Mouse (Mus musculus) limb, embryonic 10.5 days (tissue): ENCODE results near the gene Dnajc22. TPM values are rescaled to one million over a fixed set of nuclear protein-coding genes. Genes with fewer than 3 reads are reported as not detected.
A peak's percentile ranks its signal among the peaks of the same experiment; 100 is the strongest.

Source experiments
- DNase-seq: peaks from one replicate; pipeline ENCODE4 v3.0.0-alpha.2; 2017; ENCODE audit warnings: low spot score
- H3K27ac ChIP-seq: fragments of 300-500 bp; sonication (generic); 2 replicates; pipeline ENCODE4 v1.5.1; 2016; ENCODE audit warnings: mild to moderate bottlenecking
- H3K27me3 ChIP-seq: fragments of 300-500 bp; sonication (generic); 2 replicates; pipeline ENCODE4 v1.6.1; 2016; ENCODE audit warnings: low read depth, mild to moderate bottlenecking; ENCODE audit not compliant: poor library complexity, severe bottlenecking
- H3K36me3 ChIP-seq: fragments of 300-500 bp; sonication (generic); 2 replicates; pipeline ENCODE4 v1.6.1; 2016; ENCODE audit warnings: mild to moderate bottlenecking, moderate library complexity
- H3K4me1 ChIP-seq: fragments of 300-500 bp; sonication (generic); 2 replicates; pipeline ENCODE4 v1.6.1; 2016
- H3K4me3 ChIP-seq: fragments of 300-500 bp; sonication (generic); 2 replicates; pipeline ENCODE4 v1.5.1; 2016; ENCODE audit warnings: mild to moderate bottlenecking, moderate library complexity
- H3K9me3 ChIP-seq: fragments of 300-500 bp; sonication (generic); replicated peaks from 2 replicates; pipeline ENCODE4 v1.6.1; 2016; ENCODE audit warnings: mild to moderate bottlenecking
- WGBS: fragments of 180-500 bp; shearing (Covaris S2); methylation state at CpG from one replicate; pipeline ENCODE4 v1.1.7; 2016; 5-methylcytosine and 5-hydroxymethylcytosine counted together
- polyA plus RNA-seq: library from polyadenylated mRNA; unstranded; fragments of >200 nt; fragmentation: Nextera tagmentation; extraction: Ambion mirVana; gene quantifications from 2 replicates; pipeline ENCODE4 v1.2.1, GENCODE M21; 2016

Dnajc22 gene
- polyA plus RNA-seq, 1 experiment from 2014 or later = 2.1 TPM

DNA sequence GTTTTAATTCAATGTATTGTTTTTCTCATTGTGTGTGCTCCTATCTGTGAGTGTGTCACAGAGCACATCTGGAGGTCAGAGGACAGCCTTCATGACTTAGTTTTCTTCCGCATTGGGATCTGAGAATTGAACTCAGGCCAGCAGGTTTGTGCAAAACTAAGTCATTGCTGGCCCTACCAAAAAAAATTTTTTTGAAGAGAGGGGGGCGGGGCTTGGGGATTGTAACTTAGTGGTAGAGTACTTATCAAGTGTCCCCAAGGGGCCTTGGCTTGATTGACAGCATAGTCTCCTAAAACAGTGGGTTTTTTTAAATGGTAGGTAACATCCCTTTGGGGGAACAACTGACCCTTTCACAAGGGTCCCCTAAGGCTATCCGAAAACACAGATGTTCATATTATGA is 18.2 kb downstream of the Dnajc22 start:
- no peak overlapping the region for H3K27ac ChIP-seq
- peaks cover 12% of the 10 kb centered on the region; the same call in 1 of the 2 replicates for H3K4me1 ChIP-seq
- H3K36me3 ChIP-seq = no peaks in the 10 kb centered on the region
- WGBS = 92% methylated on average over 3 of the region's 3 CpGs
- H3K9me3 ChIP-seq = no peaks in the 10 kb centered on the region
- H3K4me3 ChIP-seq = no peak overlapping the region
- peaks cover 6% of the 10 kb centered on the region; the same call in 1 of the 2 replicates for H3K27me3 ChIP-seq
- DNase-seq = no peak

GRCm38 (mm10) chr15:99111809-99112208 is 18.8 kb downstream of the Dnajc22 start:
- Histone ChIP-seq H3K9me3 (no peaks in the 10 kb centered on the region), H3K27me3 (peaks cover 6% of the 10 kb centered on the region; the same call in 1 of the 2 replicates), H3K36me3 (no peaks in the 10 kb centered on the region), H3K4me3 (no peak overlapping the region), H3K27ac (no peak overlapping the region), H3K4me1 (peaks cover 17% of the 10 kb centered on the region; the same call in 1 of the 2 replicates)
- no peak for DNase-seq
- 58% methylated on average over 4 of the region's 4 CpGs for WGBS

- Histone ChIP-seq H3K27me3 (peaks cover 6% of the 10 kb centered on the region; the same call in 1 of the 2 replicates), H3K36me3 (no peaks in the 10 kb centered on the region), H3K27ac (no peak overlapping the region), H3K4me3 (peak overlapping the region; percentile 30), H3K9me3 (no peaks in the 10 kb centered on the region), H3K4me1 (peaks cover 17% of the 10 kb centered on the region; the same call in 1 of the 2 replicates)
- 50% methylated on average over 11 of the region's 11 CpGs for WGBS
- no peak for DNase-seq
These were observed 19.9 kb downstream of the Dnajc22 start for GRCm38 (mm10) chr15:99112843-99113395.

DNA sequence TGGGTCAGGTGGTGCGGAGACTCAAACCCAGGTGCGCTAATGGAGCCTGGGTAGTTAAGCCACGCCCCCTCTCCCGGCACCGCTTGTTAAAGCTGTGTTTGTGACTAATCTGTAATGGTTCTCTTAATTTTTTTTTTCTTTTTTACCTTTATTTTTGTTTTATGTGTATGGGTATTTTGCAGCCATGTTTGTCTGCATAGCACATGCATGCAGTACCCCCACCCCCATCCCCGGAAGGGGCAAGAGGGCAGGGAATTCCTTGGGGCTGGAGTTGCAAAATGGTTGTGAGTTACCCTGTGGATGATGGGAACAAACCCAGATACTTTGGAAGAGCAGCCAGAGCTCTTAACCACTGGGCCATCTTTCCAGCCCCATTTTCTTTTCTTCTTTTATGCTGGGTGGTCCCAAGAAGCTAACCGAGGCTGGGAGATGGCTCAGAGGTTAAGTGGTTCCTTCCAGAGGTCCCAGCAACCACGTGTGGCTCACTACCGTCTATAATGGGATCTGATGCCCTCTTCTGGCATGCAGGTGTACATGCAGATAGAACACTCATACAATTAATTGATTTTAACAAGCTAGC is 20.5 kb downstream of the Dnajc22 start:
- Histone ChIP-seq H3K4me3 (peak overlapping the region; percentile 30), H3K36me3 (no peaks in the 10 kb centered on the region), H3K9me3 (no peaks in the 10 kb centered on the region), H3K27ac (no peak overlapping the region), H3K4me1 (peaks cover 17% of the 10 kb centered on the region; the same call in 1 of the 2 replicates), H3K27me3 (peaks cover 6% of the 10 kb centered on the region; the same call in 1 of the 2 replicates)
- no peak for DNase-seq
- 9% methylated on average over 9 of the region's 9 CpGs for WGBS

DNA sequence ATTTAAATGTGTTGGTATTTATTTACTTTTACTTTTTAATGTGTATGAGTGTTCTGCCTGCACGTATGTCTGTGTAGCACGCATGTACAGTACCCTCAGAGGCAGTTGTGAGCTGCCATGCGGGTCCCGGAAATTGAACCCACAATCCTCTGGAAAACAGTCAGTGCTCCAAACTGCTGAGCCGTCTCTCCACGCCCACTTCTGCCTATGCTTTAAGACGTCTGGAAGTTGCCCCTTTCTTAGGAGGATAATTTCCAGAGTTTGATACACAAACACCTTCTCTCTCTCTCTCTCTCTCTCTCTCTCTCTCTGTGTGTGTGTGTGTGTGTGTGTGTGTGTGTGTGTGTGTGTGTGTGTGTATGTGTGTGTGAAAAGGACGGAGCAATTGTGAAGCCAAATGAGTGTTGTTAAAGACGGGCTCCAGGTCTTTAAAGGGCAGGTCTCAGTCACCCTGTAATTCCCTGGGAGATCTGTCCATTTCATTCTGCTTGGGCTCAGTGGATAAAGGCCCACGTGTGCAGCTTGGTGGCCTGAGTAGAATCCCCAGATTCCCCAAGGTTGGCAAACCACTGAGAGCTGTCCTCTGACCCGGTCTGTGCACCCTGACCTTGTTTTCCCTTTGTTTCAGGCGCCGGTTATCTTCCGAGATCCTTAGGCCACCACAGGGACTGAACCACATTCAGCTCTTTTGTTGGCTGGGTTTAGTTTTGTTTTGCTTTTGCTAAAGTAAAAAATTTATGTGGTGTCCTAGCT is 21.5 kb downstream of the Dnajc22 start:
- Histone ChIP-seq H3K27ac (no peak overlapping the region), H3K9me3 (no peaks in the 10 kb centered on the region), H3K4me3 (no peak overlapping the region), H3K4me1 (peaks cover 17% of the 10 kb centered on the region; the same call in 1 of the 2 replicates), H3K36me3 (no peaks in the 10 kb centered on the region), H3K27me3 (peaks cover 6% of the 10 kb centered on the region; the same call in 1 of the 2 replicates)
- 64% methylated on average over 14 of the region's 14 CpGs for WGBS
- DNase-seq = no peak

DNA sequence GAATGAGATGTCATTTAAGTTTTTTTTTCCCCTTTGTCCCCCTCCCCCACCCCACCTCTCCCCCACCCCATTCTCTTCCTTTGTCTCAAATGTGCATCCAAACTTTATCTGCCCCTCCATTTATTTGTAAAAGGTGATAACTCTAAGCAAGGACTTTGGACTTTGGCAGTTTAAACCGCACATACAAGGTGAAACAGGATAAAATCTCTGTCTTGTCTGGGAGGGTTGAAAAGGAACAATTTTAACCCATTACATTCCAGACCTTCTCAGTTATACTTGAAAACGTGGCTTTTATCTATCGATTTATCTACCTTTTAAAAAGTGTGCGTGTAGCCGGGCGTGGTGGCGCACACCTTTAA is 22.1 kb downstream of the Dnajc22 start:
- DNase-seq = no peak
- Histone ChIP-seq H3K4me3 (no peak overlapping the region), H3K4me1 (peaks cover 17% of the 10 kb centered on the region; the same call in 1 of the 2 replicates), H3K27me3 (peaks cover 6% of the 10 kb centered on the region; the same call in 1 of the 2 replicates), H3K27ac (no peak overlapping the region), H3K9me3 (no peaks in the 10 kb centered on the region), H3K36me3 (no peaks in the 10 kb centered on the region)
- WGBS = 90% methylated on average over 7 of the region's 7 CpGs

GRCm38 (mm10) chr15:99116539-99116938 is 23.6 kb downstream of the Dnajc22 start:
- WGBS = 46% methylated on average over 11 of the region's 11 CpGs
- Histone ChIP-seq H3K4me1 (peaks cover 24% of the 10 kb centered on the region), H3K27ac (no peak overlapping the region), H3K9me3 (no peaks in the 10 kb centered on the region), H3K27me3 (peaks cover 8% of the 10 kb centered on the region; the same call in 1 of the 2 replicates), H3K36me3 (no peaks in the 10 kb centered on the region), H3K4me3 (no peak overlapping the region)
- DNase-seq = no peak

GRCm38 (mm10) chr15:99120814-99121213 is 27.8 kb downstream of the Dnajc22 start:
- H3K27ac ChIP-seq = peak overlapping the region; percentile 2; the same call in 1 of the 2 replicates
- WGBS = 15% methylated on average over 11 of the region's 11 CpGs
- no peak for DNase-seq

DNA sequence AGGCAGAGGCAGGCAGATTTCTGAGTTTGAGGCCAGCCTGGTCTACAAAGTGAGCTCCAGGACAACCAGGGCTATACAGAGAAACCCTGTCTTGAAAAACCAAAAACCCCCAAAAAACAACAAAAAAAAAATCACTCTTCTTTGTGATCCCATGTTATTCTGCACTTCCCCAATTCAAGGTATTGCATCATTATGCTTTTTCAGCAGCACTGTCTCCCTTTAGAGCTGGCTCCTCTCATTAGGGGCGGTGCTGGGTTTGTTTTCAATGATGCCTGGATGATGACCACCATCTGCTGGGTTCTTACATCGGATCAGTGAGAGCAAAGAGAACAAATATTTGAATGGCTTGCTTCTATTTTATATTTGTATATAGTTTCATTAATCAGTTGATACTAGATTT is 29.7 kb downstream of the Dnajc22 start:
- 86% methylated on average over 2 of the region's 2 CpGs for WGBS
- H3K36me3 ChIP-seq = no peaks in the 10 kb centered on the region
- peaks cover 19% of the 10 kb centered on the region for H3K4me1 ChIP-seq
- H3K27ac ChIP-seq = no peak overlapping the region
- H3K9me3 ChIP-seq = no peaks in the 10 kb centered on the region
- no peak for DNase-seq
- H3K4me3 ChIP-seq = no peak overlapping the region
- H3K27me3 ChIP-seq = peaks cover 10% of the 10 kb centered on the region; the same call in 1 of the 2 replicates

More at GRCm38 (mm10) chr15:99120814-99121213, 27.8 kb downstream of the Dnajc22 start:
- no peaks in the 10 kb centered on the region for H3K36me3 ChIP-seq
- H3K9me3 ChIP-seq = no peaks in the 10 kb centered on the region
- peaks cover 22% of the 10 kb centered on the region for H3K4me1 ChIP-seq
- peaks cover 10% of the 10 kb centered on the region; the same call in 1 of the 2 replicates for H3K27me3 ChIP-seq
- H3K4me3 ChIP-seq = no peak overlapping the region

- Histone ChIP-seq H3K4me3 (peak within 1 kb of the TSS; percentile 94), H3K27ac (peak within 1 kb of the TSS; percentile 98), H3K27me3 (peaks cover 10% of the 10 kb centered on the region; the same call in 1 of the 2 replicates), H3K36me3 (peaks cover 20% of the 10 kb centered on the region; the same call in 1 of the 2 replicates), H3K4me1 (peaks cover 41% of the 10 kb centered on the region), H3K9me3 (no peaks in the 10 kb centered on the region)
- WGBS = 3% methylated on average over 12 of the region's 12 CpGs
- no peak for DNase-seq
These were observed 32.7 kb downstream of the Dnajc22 start, which contains the start of gene Spats2 for GRCm38 (mm10) chr15:99125711-99126080. TSS of gene Spats2 (plus strand) at chr15:99125916.

GRCm38 (mm10) chr15:99126081-99126815 is 33.3 kb downstream of the Dnajc22 start:
- peak overlapping the region; percentile 98 for H3K27ac ChIP-seq
- peaks cover 26% of the 10 kb centered on the region for H3K36me3 ChIP-seq
- peaks cover 41% of the 10 kb centered on the region for H3K4me1 ChIP-seq
- peaks cover 5% of the 10 kb centered on the region; the same call in 1 of the 2 replicates for H3K27me3 ChIP-seq
- peak; percentile 95 for DNase-seq
- H3K4me3 ChIP-seq = peak overlapping the region; percentile 94
- WGBS = under 1% methylated on average over 115 of the region's 115 CpGs
- H3K9me3 ChIP-seq = no peaks in the 10 kb centered on the region

- DNase-seq = no peak
- Histone ChIP-seq H3K36me3 (peaks cover 31% of the 10 kb centered on the region), H3K9me3 (no peaks in the 10 kb centered on the region), H3K4me3 (peak overlapping the region; percentile 94), H3K4me1 (peaks cover 41% of the 10 kb centered on the region), H3K27ac (peak overlapping the region; percentile 98), H3K27me3 (no peaks in the 10 kb centered on the region)
- WGBS = 0% methylated on average over 35 of the region's 35 CpGs
These were observed 33.9 kb downstream of the Dnajc22 start for GRCm38 (mm10) chr15:99126816-99127365.
